Mouse (Mus musculus): Measurements from ENCODE around the gene Pikfyve. TPM values are rescaled to one million over a fixed set of nuclear protein-coding genes. Genes with fewer than 3 reads are reported as not detected.

Pikfyve gene
- polyA plus RNA-seq, 1 experiment from 2014 or later, result 19.9 TPM

DNA sequence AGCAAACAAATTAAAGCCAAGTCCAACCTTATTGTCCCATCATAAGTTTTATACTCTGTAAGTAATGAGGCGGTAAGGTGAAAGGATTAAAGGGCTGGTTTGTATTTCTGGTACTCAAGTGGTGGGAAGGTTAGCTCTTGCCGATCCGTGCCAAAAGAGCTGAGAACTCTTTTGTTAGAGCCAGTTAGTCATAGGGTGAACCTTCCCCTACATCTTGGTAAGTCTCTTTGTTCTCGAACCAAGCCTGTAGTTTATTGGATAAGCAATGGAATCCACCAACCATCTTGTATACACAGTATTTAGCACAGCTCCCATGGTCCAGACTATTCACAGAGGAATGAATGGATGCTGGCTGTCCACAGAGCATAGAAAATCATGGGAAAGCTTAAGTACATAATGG is 14.9 kb upstream of the Pikfyve start:
- Histone ChIP-seq H3K9ac (replicated peaks) (no peak overlapping the region), H3K4me2 (replicated peaks) (no peak overlapping the region), H3K27ac (replicated peaks) (no peak overlapping the region), H3K4me3 (no peak overlapping the region), H3K36me3 (peaks cover 79% of the 10 kb centered on the region), H3K4me1 (peaks cover 18% of the 10 kb centered on the region), H3K9me3 (no peaks in the 10 kb centered on the region), H3K27me3 (no peaks in the 10 kb centered on the region)
- WGBS, result 61% methylated on average over 4 of the region's 4 CpGs
- no peak for ATAC-seq (ENCODE audit: low FRiP score, low read depth)

DNA sequence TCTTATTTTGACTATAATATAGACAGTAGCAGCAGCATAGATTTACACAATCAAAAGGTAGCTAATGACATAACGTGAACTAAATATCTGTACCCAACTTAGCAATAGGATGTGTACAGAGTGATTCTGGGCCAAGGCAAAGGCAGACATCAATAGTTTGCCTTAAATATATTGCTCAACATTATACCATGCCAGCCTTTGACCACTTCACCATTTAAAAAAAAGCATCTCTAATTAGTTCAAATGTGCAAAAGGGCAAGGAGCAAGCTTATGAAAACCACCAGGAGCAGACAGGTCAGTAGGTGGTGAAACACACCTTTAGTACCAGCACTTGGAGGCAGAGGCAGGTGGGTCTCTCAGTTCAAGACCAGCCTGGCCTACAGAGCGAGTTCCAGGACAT is 12.8 kb upstream of the Pikfyve start:
- WGBS, result 91% methylated on average over 2 of the region's 2 CpGs
- ATAC-seq (ENCODE audit: low FRiP score, low read depth), result no peak
- peaks cover 58% of the 10 kb centered on the region for H3K36me3 ChIP-seq

DNA sequence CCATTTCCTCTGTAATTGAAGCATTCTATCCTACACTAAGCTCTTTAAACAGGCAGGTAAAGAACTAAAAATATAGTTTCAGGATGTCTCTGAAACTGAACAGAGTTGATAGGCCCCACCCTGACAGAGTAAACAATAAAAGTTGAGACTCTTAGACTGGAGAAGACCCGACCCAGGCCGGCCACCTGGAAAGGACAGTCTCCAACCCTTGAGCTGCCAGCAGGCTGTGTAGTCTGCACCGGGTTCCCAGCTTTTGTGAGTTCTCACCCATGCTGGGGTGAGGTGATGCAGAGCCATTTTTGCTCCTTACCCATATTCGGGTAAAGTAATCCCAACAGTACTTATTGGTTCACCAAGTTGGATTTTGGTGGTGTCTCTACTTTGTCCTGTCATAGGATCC is 10.3 kb upstream of the Pikfyve start:
- Histone ChIP-seq H3K9me3 (no peaks in the 10 kb centered on the region), H3K36me3 (peaks cover 34% of the 10 kb centered on the region), H3K4me3 (no peak overlapping the region), H3K9ac (replicated peaks) (no peak overlapping the region), H3K4me1 (peaks cover 31% of the 10 kb centered on the region), H3K4me2 (replicated peaks) (peak overlapping the region; percentile 25), H3K27ac (replicated peaks) (no peak overlapping the region), H3K27me3 (no peaks in the 10 kb centered on the region)
- no peak for ATAC-seq (ENCODE audit: low FRiP score, low read depth)
- 80% methylated on average over 4 of the region's 4 CpGs for WGBS

More for the DNA sequence above, 12.8 kb upstream of the Pikfyve start:
- H3K27me3 ChIP-seq, result no peaks in the 10 kb centered on the region
- H3K9ac ChIP-seq (replicated peaks), result no peak overlapping the region
- H3K4me3 ChIP-seq, result no peak overlapping the region
- no peaks in the 10 kb centered on the region for H3K9me3 ChIP-seq
- H3K4me2 ChIP-seq (replicated peaks), result no peak overlapping the region
- H3K4me1 ChIP-seq, result peaks cover 31% of the 10 kb centered on the region
- H3K27ac ChIP-seq (replicated peaks), result no peak overlapping the region

DNA sequence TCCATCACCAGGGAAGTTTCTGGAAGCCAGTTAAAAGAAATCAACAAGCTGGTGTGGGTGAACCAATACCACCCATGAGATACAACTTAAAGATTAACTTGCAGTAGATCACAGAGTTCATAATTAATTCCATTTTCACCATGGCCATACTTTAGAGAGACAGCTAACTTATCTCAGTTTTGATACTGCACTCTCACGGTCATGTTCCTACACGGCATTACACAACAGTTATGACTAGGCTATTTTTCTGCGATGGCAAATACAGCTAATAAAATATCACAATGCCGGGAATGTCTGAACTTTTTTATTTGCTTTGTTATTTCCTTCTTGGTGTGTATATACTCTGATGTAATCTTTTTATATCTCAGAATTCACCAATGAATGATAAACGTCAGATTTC is 9.6 kb upstream of the Pikfyve start:
- 88% methylated on average over 5 of the region's 5 CpGs for WGBS
- Histone ChIP-seq H3K9me3 (no peaks in the 10 kb centered on the region), H3K27ac (replicated peaks) (no peak overlapping the region), H3K27me3 (no peaks in the 10 kb centered on the region), H3K4me2 (replicated peaks) (peak overlapping the region; percentile 60), H3K4me1 (peaks cover 31% of the 10 kb centered on the region), H3K9ac (replicated peaks) (no peak overlapping the region), H3K4me3 (no peak overlapping the region), H3K36me3 (peaks cover 28% of the 10 kb centered on the region)
- ATAC-seq (ENCODE audit: low FRiP score, low read depth), result no peak

DNA sequence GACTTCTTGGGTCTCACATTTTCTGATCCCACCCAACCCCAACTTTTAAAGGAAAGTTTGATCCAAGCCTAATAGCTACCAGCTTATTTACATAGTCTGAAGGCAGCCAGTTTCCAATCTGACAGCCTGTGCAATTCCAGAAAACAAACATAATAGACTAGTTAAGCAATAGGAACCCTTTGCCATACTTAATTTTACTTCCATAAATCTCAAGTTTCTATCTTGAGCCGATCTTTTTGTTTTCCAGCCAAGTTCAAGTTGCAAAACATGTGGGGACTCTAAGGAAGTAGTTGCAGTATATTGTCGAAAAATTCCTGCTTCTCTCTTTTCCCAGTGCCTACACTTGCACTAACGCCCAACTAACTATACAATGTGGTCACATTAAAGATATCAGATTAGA is 9.0 kb upstream of the Pikfyve start:
- 0 out of 2 replicates have a peak overlapping the region, but pooled peaks have one; percentile 57 for H3K9ac ChIP-seq (replicated peaks)
- peaks cover 27% of the 10 kb centered on the region for H3K4me1 ChIP-seq
- ATAC-seq (ENCODE audit: low FRiP score, low read depth), result no peak
- peak overlapping the region; percentile 80 for H3K4me3 ChIP-seq
- WGBS, result 70% methylated on average over 3 of the region's 3 CpGs
- H3K36me3 ChIP-seq, result peaks cover 23% of the 10 kb centered on the region
- H3K9me3 ChIP-seq, result no peaks in the 10 kb centered on the region
- no peaks in the 10 kb centered on the region for H3K27me3 ChIP-seq
- H3K4me2 ChIP-seq (replicated peaks), result peak overlapping the region; percentile 60
- no peak overlapping the region for H3K27ac ChIP-seq (replicated peaks)

DNA sequence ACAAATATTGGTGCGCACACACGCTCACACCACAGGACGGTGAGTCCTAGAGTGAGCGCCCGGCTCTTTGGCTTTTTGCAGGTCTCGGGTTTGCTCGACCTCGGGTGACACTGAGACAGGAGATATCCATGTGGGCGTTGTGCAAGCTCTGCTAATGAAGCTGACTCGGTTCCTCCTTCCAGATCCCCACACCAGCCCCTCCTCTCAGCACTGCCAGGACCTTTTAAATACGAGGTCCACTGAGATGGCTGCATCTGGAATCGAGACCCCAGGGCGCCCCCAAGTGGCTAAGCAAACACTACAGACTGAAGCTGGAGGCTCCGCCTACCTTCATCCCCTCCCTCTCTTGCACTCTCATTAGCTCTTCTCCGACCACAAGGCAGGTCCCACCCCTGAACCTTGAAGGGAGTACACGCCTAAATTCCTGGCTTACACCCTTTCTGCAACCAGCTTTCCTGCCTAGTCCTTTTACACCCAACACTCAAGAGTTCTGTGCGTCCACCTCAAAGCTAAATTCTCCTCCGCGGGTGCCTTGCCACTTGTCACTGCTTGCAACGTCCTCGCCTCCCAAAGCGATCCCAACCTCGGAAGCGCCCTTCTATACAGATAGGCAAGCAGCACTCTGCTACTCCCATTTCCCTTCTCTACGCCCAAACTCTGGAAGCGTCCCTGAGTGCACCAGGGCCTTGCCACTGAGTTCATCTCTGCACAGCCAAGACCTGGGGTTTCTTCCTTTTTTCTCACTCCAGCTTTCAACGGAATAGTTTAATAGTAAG is 8.2 kb upstream of the Pikfyve start:
- peak overlapping the region; percentile 77 for H3K9ac ChIP-seq (replicated peaks)
- peaks cover 23% of the 10 kb centered on the region for H3K4me1 ChIP-seq
- peak overlapping the region; percentile 99 for H3K27ac ChIP-seq (replicated peaks)
- 9% methylated on average over 27 of the region's 27 CpGs for WGBS
- peaks cover 15% of the 10 kb centered on the region for H3K36me3 ChIP-seq
- H3K4me2 ChIP-seq (replicated peaks), result peak overlapping the region; percentile 60
- H3K27me3 ChIP-seq, result no peaks in the 10 kb centered on the region
- ATAC-seq (ENCODE audit: low FRiP score, low read depth), result peak; percentile 82
- peak overlapping the region; percentile 80 for H3K4me3 ChIP-seq
- H3K9me3 ChIP-seq, result no peaks in the 10 kb centered on the region

DNA sequence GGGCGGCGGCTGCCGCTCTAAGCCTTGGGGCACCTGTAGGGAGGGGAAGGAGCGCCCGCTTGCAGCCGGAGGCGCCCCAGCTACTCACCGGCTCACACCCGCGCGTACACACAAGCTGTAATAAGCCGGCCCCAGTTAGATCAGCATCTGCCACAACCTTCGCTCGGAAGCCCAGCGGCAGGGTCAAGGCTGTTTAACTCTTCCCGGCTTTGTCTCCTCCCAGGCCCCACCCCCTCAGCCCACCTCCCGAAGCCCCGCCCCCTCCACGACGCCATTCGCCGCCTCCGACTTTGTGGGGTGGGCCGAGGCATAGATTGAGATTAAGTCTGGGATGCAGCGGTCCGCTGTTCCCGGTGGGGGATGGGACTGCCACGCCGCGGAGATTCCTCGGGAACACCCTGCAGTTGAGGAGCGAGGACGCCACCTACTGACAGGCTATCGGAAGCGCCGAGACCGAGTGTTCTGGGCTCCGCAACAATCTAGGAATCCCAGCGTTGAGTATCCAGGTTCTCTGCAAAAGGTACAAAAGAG is 7.5 kb upstream of the Pikfyve start:
- H3K4me3 ChIP-seq, result peak overlapping the region; percentile 80
- H3K27me3 ChIP-seq, result no peaks in the 10 kb centered on the region
- H3K9ac ChIP-seq (replicated peaks), result peak overlapping the region; percentile 77
- under 1% methylated on average over 39 of the region's 39 CpGs for WGBS
- H3K27ac ChIP-seq (replicated peaks), result peak overlapping the region; percentile 99
- peak; percentile 95 for ATAC-seq (ENCODE audit: low FRiP score, low read depth)
- H3K4me1 ChIP-seq, result peaks cover 23% of the 10 kb centered on the region
- H3K36me3 ChIP-seq, result peaks cover 8% of the 10 kb centered on the region
- no peaks in the 10 kb centered on the region for H3K9me3 ChIP-seq
- H3K4me2 ChIP-seq (replicated peaks), result peak overlapping the region; percentile 60

DNA sequence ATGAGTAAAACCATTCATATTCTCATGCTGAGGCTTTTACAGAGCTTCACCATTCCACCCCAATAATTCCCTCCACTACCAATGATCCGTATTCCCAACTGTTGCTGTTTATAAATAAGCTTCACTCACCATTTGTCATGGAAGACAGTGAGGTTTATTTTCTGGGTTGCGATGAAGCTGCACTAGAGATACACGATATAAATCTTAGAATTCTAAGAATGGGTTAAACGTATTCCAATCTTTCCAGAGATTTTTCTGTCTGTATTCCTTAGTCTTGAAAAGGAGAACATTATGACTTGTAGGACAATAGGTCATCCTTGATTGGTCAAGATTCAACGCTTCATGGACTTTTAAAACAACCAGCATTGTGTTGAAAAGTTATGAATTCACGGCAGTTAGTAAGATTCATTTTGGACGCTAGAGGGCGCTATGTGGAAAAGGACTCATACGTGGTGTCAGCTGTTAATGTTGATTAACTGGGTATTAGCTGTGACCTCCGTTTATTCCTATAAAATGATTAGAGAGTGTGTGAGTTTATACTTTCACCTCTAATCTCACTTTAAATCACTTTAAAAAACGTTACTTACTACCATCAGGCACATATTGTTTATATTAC is 6.7 kb upstream of the Pikfyve start:
- Histone ChIP-seq H3K36me3 (peaks cover under 1% of the 10 kb centered on the region), H3K27me3 (no peaks in the 10 kb centered on the region), H3K27ac (replicated peaks) (peak overlapping the region; percentile 99), H3K9me3 (no peaks in the 10 kb centered on the region), H3K4me3 (peak overlapping the region; percentile 80), H3K4me2 (replicated peaks) (peak overlapping the region; percentile 60), H3K9ac (replicated peaks) (peak overlapping the region; percentile 55; the same call in 1 of the 2 replicates), H3K4me1 (peaks cover 23% of the 10 kb centered on the region)
- ATAC-seq (ENCODE audit: low FRiP score, low read depth), result no peak
- WGBS, result 6% methylated on average over 11 of the region's 11 CpGs

DNA sequence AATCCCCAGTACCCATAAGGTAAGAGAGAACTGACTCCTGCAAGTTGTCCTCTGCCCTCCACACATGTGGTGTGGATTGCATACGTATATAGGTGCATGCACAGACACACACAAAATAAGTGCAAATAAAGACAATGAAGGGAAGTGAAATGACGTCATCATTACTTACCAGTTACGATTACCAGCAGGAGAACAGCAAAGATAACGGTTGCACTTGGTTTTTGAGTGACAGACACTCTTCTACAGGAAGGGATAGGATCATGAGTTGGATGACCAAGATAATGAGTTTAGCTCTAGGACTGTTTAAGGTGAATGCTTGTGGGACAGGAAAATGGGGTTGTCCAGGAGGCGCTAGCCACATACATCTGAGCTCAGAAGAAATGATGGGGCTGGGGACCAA is 5.0 kb upstream of the Pikfyve start:
- no peaks in the 10 kb centered on the region for H3K27me3 ChIP-seq
- H3K9ac ChIP-seq (replicated peaks), result no peak overlapping the region
- H3K4me1 ChIP-seq, result peaks cover 17% of the 10 kb centered on the region
- 90% methylated on average over 5 of the region's 5 CpGs for WGBS
- H3K27ac ChIP-seq (replicated peaks), result no peak overlapping the region
- no peak overlapping the region for H3K4me2 ChIP-seq (replicated peaks)
- no peak for ATAC-seq (ENCODE audit: low FRiP score, low read depth)
- H3K9me3 ChIP-seq, result no peaks in the 10 kb centered on the region
- H3K36me3 ChIP-seq, result no peaks in the 10 kb centered on the region
- no peak overlapping the region for H3K4me3 ChIP-seq

DNA sequence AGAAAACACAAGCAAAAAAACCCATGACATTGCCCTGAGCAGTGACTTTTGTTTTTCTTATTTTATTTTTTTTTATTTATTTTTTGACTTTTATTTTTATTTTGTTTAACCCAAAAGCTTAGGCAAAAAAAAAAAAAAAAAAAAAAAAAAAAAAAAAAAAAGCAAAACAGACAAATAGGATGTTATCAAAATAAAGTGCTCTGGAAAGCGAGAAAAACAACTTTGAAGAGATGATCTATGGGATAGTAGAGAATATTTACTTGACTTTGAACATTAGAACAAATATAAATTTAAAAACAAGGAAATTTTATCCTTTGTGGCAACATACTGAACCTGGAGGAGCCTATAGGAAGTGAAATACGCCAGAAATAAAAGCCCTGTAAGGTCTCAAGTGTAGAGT is 2.5 kb upstream of the Pikfyve start:
- no peaks in the 10 kb centered on the region for H3K9me3 ChIP-seq
- 85% methylated on average over 2 of the region's 2 CpGs for WGBS

DNA sequence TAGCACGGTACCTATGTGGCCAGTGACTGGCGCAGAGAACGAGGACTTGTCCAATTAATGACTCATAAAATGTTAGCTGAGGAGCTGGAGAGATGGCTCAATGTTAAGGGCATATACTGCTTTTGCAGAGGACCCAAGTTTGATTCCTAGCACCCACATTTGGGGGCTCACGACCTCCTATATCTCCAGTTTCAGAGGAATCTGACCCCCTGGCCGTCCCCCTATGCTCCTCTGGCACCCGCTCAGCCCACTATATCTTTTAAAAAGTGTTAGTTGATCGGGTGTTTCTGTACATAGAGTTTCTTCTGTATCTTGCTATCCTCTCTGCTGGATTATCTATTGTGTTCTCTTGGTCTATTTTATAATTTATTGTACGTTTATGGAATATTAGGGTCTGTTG is 1.5 kb upstream of the Pikfyve start:
- Histone ChIP-seq H3K4me1 (peaks cover 14% of the 10 kb centered on the region), H3K27ac (replicated peaks) (no peak overlapping the region), H3K9ac (replicated peaks) (no peak overlapping the region), H3K27me3 (no peaks in the 10 kb centered on the region), H3K4me2 (replicated peaks) (no peak overlapping the region), H3K36me3 (no peaks in the 10 kb centered on the region), H3K9me3 (no peaks in the 10 kb centered on the region), H3K4me3 (no peak overlapping the region)
- 89% methylated on average over 8 of the region's 8 CpGs for WGBS
- ATAC-seq (ENCODE audit: low FRiP score, low read depth), result no peak

More for the DNA sequence above, 2.5 kb upstream of the Pikfyve start:
- H3K9ac ChIP-seq (replicated peaks), result no peak overlapping the region
- no peak for ATAC-seq (ENCODE audit: low FRiP score, low read depth)
- H3K4me3 ChIP-seq, result no peak overlapping the region
- H3K27ac ChIP-seq (replicated peaks), result no peak overlapping the region
- H3K4me1 ChIP-seq, result peaks cover 14% of the 10 kb centered on the region
- H3K27me3 ChIP-seq, result no peaks in the 10 kb centered on the region
- no peaks in the 10 kb centered on the region for H3K36me3 ChIP-seq
- no peak overlapping the region for H3K4me2 ChIP-seq (replicated peaks)

DNA sequence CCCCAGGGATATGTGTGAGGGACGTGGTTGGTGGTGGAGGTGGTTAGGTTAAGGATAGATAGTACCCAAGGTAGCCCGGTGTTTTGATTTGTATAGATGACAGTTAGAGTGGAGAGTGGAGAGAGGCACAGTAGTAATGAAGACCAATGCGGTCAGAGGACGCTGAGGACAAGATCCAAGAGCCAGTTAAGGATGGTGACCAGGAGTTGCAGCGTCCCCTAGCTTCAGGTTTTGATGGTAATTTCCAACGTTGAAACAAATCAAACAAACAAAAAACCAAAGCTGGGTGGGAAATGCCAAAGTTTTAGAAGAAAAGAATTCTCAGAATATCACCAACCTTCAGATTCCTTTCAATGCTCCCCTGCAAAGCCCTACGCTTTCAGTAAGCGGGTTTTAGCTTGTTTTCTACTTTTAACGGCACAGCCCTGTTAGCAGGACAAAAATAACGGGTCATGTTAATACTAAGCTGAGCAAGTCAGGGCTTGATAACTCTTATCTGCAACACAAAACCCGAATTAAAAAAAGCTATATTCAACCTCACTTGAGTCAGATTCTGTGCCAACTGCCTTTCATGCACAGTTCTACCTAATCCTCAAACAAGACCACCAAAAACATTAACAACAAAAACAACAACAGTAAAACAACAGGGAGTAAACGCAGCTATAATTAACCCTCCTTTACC is 818 bp upstream of the Pikfyve start:
- Histone ChIP-seq H3K27me3 (no peaks in the 10 kb centered on the region), H3K9ac (replicated peaks) (peak overlapping the region; percentile 50), H3K4me1 (peaks cover 14% of the 10 kb centered on the region), H3K4me3 (peak overlapping the region; percentile 90), H3K36me3 (no peaks in the 10 kb centered on the region), H3K27ac (replicated peaks) (peak overlapping the region; percentile 92; the same call in 1 of the 2 replicates), H3K9me3 (no peaks in the 10 kb centered on the region), H3K4me2 (replicated peaks) (peak overlapping the region; percentile 86)
- 27% methylated on average over 12 of the region's 12 CpGs for WGBS
- ATAC-seq (ENCODE audit: low FRiP score, low read depth), result no peak

All from midbrain, embryonic 12.5 days (tissue).